Mouse (Mus musculus) MEL (cell line): ENCODE data around the gene Zic2. TPM values are rescaled to one million over a fixed set of nuclear protein-coding genes. Genes with fewer than 3 reads are reported as not detected.

Experiments
- DNase-seq: peaks from one replicate; pipeline ENCODE4 v3.0.0; 2011; ENCODE audit warnings: low read depth, low spot score
- H3K27ac ChIP-seq: 2 replicates; pipeline ENCODE4 v1.5.1; 2012; ENCODE audit warnings: low read depth, mild to moderate bottlenecking, control low read depth, low read length, moderate library complexity; ENCODE audit not compliant: control insufficient read depth
- H3K27me3 ChIP-seq, 2 experiments: fragments of 150-350 bp in 1 of 2; sonication (generic) in 1 of 2; 2 replicates each; pipeline ENCODE4 v1.6.1; 2012; ENCODE audit warnings: low read length in 2 of 2, mild to moderate bottlenecking in 2 of 2, improper control_type of control experiment in 1 of 2, moderate library complexity in 1 of 2; ENCODE audit not compliant: insufficient read depth in 2 of 2, control insufficient read depth in 1 of 2
- H3K36me3 ChIP-seq, 2 experiments: 2 replicates each; pipeline ENCODE4 v1.6.1; 2012 to 2014; ENCODE audit warnings: low read length in 2 of 2, improper control_type of control experiment in 1 of 2, inconsistent platforms in 1 of 2, mild to moderate bottlenecking in 1 of 2; ENCODE audit not compliant: insufficient read depth in 2 of 2, control insufficient read depth in 1 of 2
- H3K4me1 ChIP-seq, 2 experiments: fragments of 150-350 bp in 1 of 2; sonication (generic) in 1 of 2; 2 replicates each; pipeline ENCODE4 v1.6.1; 2012; ENCODE audit warnings: low read length in 2 of 2, improper control_type of control experiment in 1 of 2, mild to moderate bottlenecking in 1 of 2; ENCODE audit not compliant: insufficient read depth in 2 of 2, control insufficient read depth in 1 of 2
- H3K4me3 ChIP-seq, 2 experiments: fragments of 150-350 bp in 1 of 2; sonication (generic) in 1 of 2; 2 replicates each; pipeline ENCODE4 v1.5.1; 2012; ENCODE audit warnings: low read depth in 2 of 2, low read length in 2 of 2, mild to moderate bottlenecking in 2 of 2, moderate library complexity in 2 of 2, control low read depth in 1 of 2, improper control_type of control experiment in 1 of 2; ENCODE audit not compliant: control insufficient read depth in 1 of 2, insufficient read depth in 1 of 2
- H3K79me2 ChIP-seq: 2 replicates; pipeline ENCODE4 v1.6.1; 2012; ENCODE audit warnings: mild to moderate bottlenecking, low read length, moderate library complexity; ENCODE audit not compliant: control insufficient read depth, poor library complexity, insufficient read depth
- H3K9ac ChIP-seq: 2 replicates; pipeline ENCODE4 v1.6.1; 2012; ENCODE audit warnings: low read depth, mild to moderate bottlenecking, control low read depth, low read length, moderate library complexity; ENCODE audit not compliant: control insufficient read depth, poor library complexity, severe bottlenecking
- H3K9me3 ChIP-seq: fragments of 150-350 bp; sonication (generic); replicated peaks from 2 replicates; pipeline ENCODE4 v1.6.1; 2012; ENCODE audit warnings: mild to moderate bottlenecking, low read length, improper control_type of control experiment, moderate library complexity; ENCODE audit not compliant: insufficient read depth
- CTCF ChIP-seq, 3 experiments: IDR thresholded peaks in 2 of 3; conservative IDR thresholded peaks in 1 of 3; 2 replicates each; pipeline ENCODE4 v1.5.1; 2011 to 2012; ENCODE audit warnings: low read length in 3 of 3, low read depth in 2 of 3, mild to moderate bottlenecking in 2 of 3, improper control_type of control experiment in 1 of 3, inconsistent platforms in 1 of 3, mixed read lengths in 1 of 3, moderate library complexity in 1 of 3; ENCODE audit not compliant: control insufficient read depth in 1 of 3, insufficient read depth in 1 of 3, poor library complexity in 1 of 3, severe bottlenecking in 1 of 3
- E2F4 ChIP-seq: IDR thresholded peaks from 2 replicates; pipeline ENCODE4 v1.6.1; 2011; ENCODE audit warnings: low read depth, low read length, improper control_type of control experiment, borderline replicate concordance
- ELF1 ChIP-seq: IDR thresholded peaks from 2 replicates; pipeline ENCODE4 v1.6.1; 2014; ENCODE audit warnings: low read depth, mild to moderate bottlenecking, inconsistent platforms, low read length, improper control_type of control experiment, moderate library complexity
- EP300 ChIP-seq, 2 experiments: IDR thresholded peaks; 2 replicates each; pipeline ENCODE4 v1.6.1; 2011; ENCODE audit warnings: improper control_type of control experiment in 2 of 2, low read length in 2 of 2, low read depth in 1 of 2, mild to moderate bottlenecking in 1 of 2
- ETS1 ChIP-seq: IDR thresholded peaks from 2 replicates; pipeline ENCODE4 v1.6.1; 2012; ENCODE audit warnings: low read depth, mild to moderate bottlenecking, inconsistent platforms, low read length, improper control_type of control experiment, moderate library complexity
- GABPA ChIP-seq: IDR thresholded peaks from 2 replicates; pipeline ENCODE4 v1.6.1; 2012; ENCODE audit warnings: low read depth, mild to moderate bottlenecking, inconsistent platforms, low read length, improper control_type of control experiment, moderate library complexity
- JUND ChIP-seq: IDR thresholded peaks from 2 replicates; pipeline ENCODE4 v1.6.1; 2011; ENCODE audit warnings: low read depth, mild to moderate bottlenecking, improper control_type of control experiment, low read length
- KAT2A ChIP-seq: conservative IDR thresholded peaks from 2 replicates; pipeline ENCODE4 v1.6.1; 2012; ENCODE audit warnings: low read depth, low read length, improper control_type of control experiment, inconsistent platforms
- MAZ ChIP-seq: IDR thresholded peaks from 2 replicates; pipeline ENCODE4 v1.6.1; 2012; ENCODE audit warnings: low read depth, mild to moderate bottlenecking, inconsistent platforms, low read length, improper control_type of control experiment
- MEF2A ChIP-seq: IDR thresholded peaks from 2 replicates; pipeline ENCODE4 v1.6.1; 2014; ENCODE audit warnings: low read depth, mild to moderate bottlenecking, inconsistent platforms, low read length, improper control_type of control experiment; ENCODE audit not compliant: poor library complexity, insufficient replicate concordance, severe bottlenecking; ENCODE audit errors: extremely low read depth
- MXI1 ChIP-seq: IDR thresholded peaks from 2 replicates; pipeline ENCODE4 v1.6.1; 2011; ENCODE audit warnings: mild to moderate bottlenecking, low read depth, low read length, improper control_type of control experiment
- MYB ChIP-seq: IDR thresholded peaks from 2 replicates; pipeline ENCODE4 v1.6.1; 2011; ENCODE audit warnings: mild to moderate bottlenecking, low read depth, low read length, improper control_type of control experiment
- NRF1 ChIP-seq: IDR thresholded peaks from 2 replicates; pipeline ENCODE4 v1.6.1; 2014; ENCODE audit warnings: low read depth, mild to moderate bottlenecking, inconsistent platforms, low read length, improper control_type of control experiment, moderate library complexity; ENCODE audit not compliant: poor library complexity, insufficient read depth, severe bottlenecking
- RCOR1 ChIP-seq: IDR thresholded peaks from 2 replicates; pipeline ENCODE4 v1.6.1; 2012; ENCODE audit warnings: low read depth, mild to moderate bottlenecking, inconsistent platforms, low read length, improper control_type of control experiment
- SIN3A ChIP-seq: IDR thresholded peaks from 2 replicates; pipeline ENCODE4 v1.6.1; 2012; ENCODE audit warnings: low read length, improper control_type of control experiment, inconsistent platforms
- SMC3 ChIP-seq: IDR thresholded peaks from 2 replicates; pipeline ENCODE4 v1.6.1; 2011; ENCODE audit warnings: low read depth, low read length, improper control_type of control experiment
- TAL1 ChIP-seq: IDR thresholded peaks from 2 replicates; pipeline ENCODE4 v1.6.1; 2012; ENCODE audit warnings: mild to moderate bottlenecking, inconsistent platforms, low read length, moderate library complexity, mixed read lengths
- TCF12 ChIP-seq: IDR thresholded peaks from 2 replicates; pipeline ENCODE4 v1.6.1; 2014; ENCODE audit warnings: low read depth, mild to moderate bottlenecking, inconsistent platforms, low read length, improper control_type of control experiment, moderate library complexity
- polyA plus RNA-seq, 2 experiments: library from polyadenylated mRNA; stranded (reverse) in 1 of 2; unstranded in 1 of 2; fragments of >175 nt in 1 of 2; fragments of >200 nt in 1 of 2; gene quantifications; 2 replicates each; pipeline versions ENCODE4 v1.2.1 to v1.2.4; 2012; ENCODE audit warnings: low replicate concordance in 2 of 2, low read depth in 1 of 2; ENCODE audit not compliant: insufficient read length in 2 of 2, insufficient read depth in 1 of 2, missing spikeins in 1 of 2
- total RNA-seq: library from RNA; depleted of rRNA; stranded (reverse); fragments of 300-350 nt; gene quantifications from 2 replicates; pipeline ENCODE4 v1.2.3, GENCODE M21; 2012

The Zic2 gene
- total and polyA plus RNA-seq, 3 experiments: 1.1 TPM; not detected in 2

- Histone ChIP-seq H3K27me3 (no peaks in the 10 kb centered on the region), H3K27ac (no peak overlapping the region)
- TF ChIP-seq ELF1: no peak
- no peak for TF ChIP-seq TCF12
- no peak for TF ChIP-seq NRF1
- no peak for TF ChIP-seq MAZ
- TF ChIP-seq CTCF (IDR thresholded peaks at IDR 0.05 in 2 of 3, conservative IDR thresholded peaks at IDR 0.05 in 1 of 3; ENCODE audit: control insufficient read depth in 1 of 3, insufficient read depth in 1 of 3, low read depth in 2 of 3, low read length in 3 of 3, poor library complexity in 1 of 3, severe bottlenecking in 1 of 3): peak in 1 of 3 experiments; percentile 38; a peak in 3 of 6 replicates
- TF ChIP-seq, all 39 proteins: peak for 1
- Histone ChIP-seq H3K79me2 (no peaks in the 10 kb centered on the region), H3K9ac (no peak overlapping the region), H3K9me3 (no peaks in the 10 kb centered on the region), H3K4me1 (peaks cover 0 to 3% of the 10 kb centered on the region in 2 experiments; a peak in 2 of 4 replicates), H3K36me3 (peaks cover 2 to 7% of the 10 kb centered on the region in 2 experiments; a peak in 3 of 4 replicates), H3K4me3 (no peak overlapping the region)
- DNase-seq: no peak
Observed at GRCm38 (mm10) chr14:122453388-122453995, 21.7 kb upstream of the Zic2 start.

GRCm38 (mm10) chr14:122453996-122454738 is 21.1 kb upstream of the Zic2 start:
- Histone ChIP-seq H3K27ac (no peak overlapping the region), H3K9me3 (no peaks in the 10 kb centered on the region), H3K4me3 (no peak overlapping the region), H3K79me2 (no peaks in the 10 kb centered on the region), H3K27me3 (no peaks in the 10 kb centered on the region), H3K9ac (no peak overlapping the region), H3K36me3 (peaks cover 2 to 7% of the 10 kb centered on the region in 2 experiments), H3K4me1 (peaks cover 0 to 3% of the 10 kb centered on the region in 2 experiments; a peak in 2 of 4 replicates)
- TF ChIP-seq TAL1 (no peak), SIN3A (no peak)
- no peak for DNase-seq

- TF ChIP-seq SMC3 (no peak), TAL1 (no peak), MEF2A (no peak), ETS1 (no peak), KAT2A (no peak), E2F4 (no peak), GABPA (no peak), MXI1 (no peak), JUND (no peak), RCOR1 (no peak), MYB (no peak), EP300 (IDR thresholded peaks at IDR 0.05; ENCODE audit: low read depth in 1 of 2, low read length in 2 of 2) (no peak)
- Histone ChIP-seq H3K4me3 (no peak overlapping the region), H3K27ac (no peak overlapping the region), H3K9me3 (no peaks in the 10 kb centered on the region), H3K9ac (no peak overlapping the region), H3K36me3 (peaks cover 2 to 9% of the 10 kb centered on the region in 2 experiments), H3K4me1 (peaks cover 0 to 3% of the 10 kb centered on the region in 2 experiments; a peak in 2 of 4 replicates), H3K79me2 (peaks cover 3% of the 10 kb centered on the region), H3K27me3 (no peaks in the 10 kb centered on the region)
- DNase-seq: no peak
Observed at GRCm38 (mm10) chr14:122454901-122455561, 20.2 kb upstream of the Zic2 start.
